Mouse (Mus musculus) neural tube, embryonic 15.5 days (tissue): ENCODE results near the gene Mpc1. TPM values are rescaled to one million over a fixed set of nuclear protein-coding genes. Genes with fewer than 3 reads are reported as not detected.
A peak's percentile ranks its signal among the peaks of the same experiment; 100 is the strongest.

ENCODE experiments used
- ATAC-seq: fragments of 200-750 bp; cut with Nextera tagmentation; 2 replicates; pipeline ENCODE4 v1.8.0; 2017; ENCODE audit warnings: mild to moderate bottlenecking, moderate TSS enrichment, moderate library complexity; ENCODE audit not compliant: low FRiP score
- H3K27ac ChIP-seq: fragments of 300-500 bp; sonication (generic); replicated peaks from 2 replicates; pipeline ENCODE4 v1.5.1; 2015; ENCODE audit warnings: mild to moderate bottlenecking, inconsistent platforms
- H3K27me3 ChIP-seq: fragments of 300-500 bp; sonication (generic); replicated peaks from 2 replicates; pipeline ENCODE4 v1.6.1; 2015; ENCODE audit warnings: inconsistent platforms
- H3K36me3 ChIP-seq: fragments of 300-500 bp; sonication (generic); 2 replicates; pipeline ENCODE4 v1.6.1; 2015; ENCODE audit warnings: inconsistent platforms
- H3K4me1 ChIP-seq: fragments of 300-500 bp; sonication (generic); 2 replicates; pipeline ENCODE4 v1.6.1; 2015; ENCODE audit warnings: inconsistent platforms
- H3K4me2 ChIP-seq: fragments of 300-500 bp; sonication (generic); 2 replicates; pipeline ENCODE4 v1.6.1; 2015; ENCODE audit warnings: inconsistent platforms, mild to moderate bottlenecking, moderate library complexity
- H3K4me3 ChIP-seq: fragments of 300-500 bp; sonication (generic); replicated peaks from 2 replicates; pipeline ENCODE4 v1.5.1; 2015; ENCODE audit warnings: mild to moderate bottlenecking, inconsistent platforms
- H3K9ac ChIP-seq: fragments of 300-500 bp; sonication (generic); replicated peaks from 2 replicates; pipeline ENCODE4 v1.6.1; 2015; ENCODE audit warnings: mild to moderate bottlenecking, inconsistent platforms
- H3K9me3 ChIP-seq: fragments of 300-500 bp; sonication (generic); replicated peaks from 2 replicates; pipeline ENCODE4 v1.6.1; 2016; ENCODE audit warnings: inconsistent platforms
- WGBS: fragments of 180-500 bp; shearing (Covaris S2); methylation state at CpG from one replicate; pipeline ENCODE4 v1.1.7; 2015; ENCODE audit warnings: mixed read lengths; 5-methylcytosine and 5-hydroxymethylcytosine counted together
- polyA plus RNA-seq: library from polyadenylated mRNA; unstranded; fragments of >200 nt; fragmentation: Nextera tagmentation; extraction: Ambion mirVana; gene quantifications from 2 replicates; pipeline ENCODE4 v1.2.1, GENCODE M21; 2015

Gene Mpc1
- polyA plus RNA-seq, 1 experiment from 2014 or later = 460 TPM

GRCm38 (mm10) chr17:8283526-8284253 is 986 bp downstream of the Mpc1 start:
- Histone ChIP-seq H3K36me3 (no peaks in the 10 kb centered on the region), H3K27me3 (no peaks in the 10 kb centered on the region), H3K9me3 (no peaks in the 10 kb centered on the region), H3K9ac (peak overlapping the region; percentile 87), H3K27ac (peak overlapping the region; percentile 95), H3K4me3 (peak overlapping the region; percentile 94), H3K4me1 (peaks cover 29% of the 10 kb centered on the region), H3K4me2 (peak overlapping the region; percentile 93)
- under 1% methylated on average over 77 of the region's 77 CpGs for WGBS
- peak; percentile 98 for ATAC-seq

GRCm38 (mm10) chr17:8284254-8284661 is 1.6 kb downstream of the Mpc1 start:
- peak overlapping the region; percentile 87 for H3K9ac ChIP-seq
- H3K9me3 ChIP-seq = no peaks in the 10 kb centered on the region
- peak overlapping the region; percentile 94 for H3K4me3 ChIP-seq
- peaks cover 29% of the 10 kb centered on the region for H3K4me1 ChIP-seq
- H3K36me3 ChIP-seq = peaks cover under 1% of the 10 kb centered on the region; the same call in 1 of the 2 replicates
- peak overlapping the region; percentile 93 for H3K4me2 ChIP-seq
- peak; percentile 52 for ATAC-seq
- H3K27ac ChIP-seq = peak overlapping the region; percentile 95
- no peaks in the 10 kb centered on the region for H3K27me3 ChIP-seq
- WGBS = under 1% methylated on average over 32 of the region's 32 CpGs

- no peak overlapping the region for H3K27ac ChIP-seq
- 31% methylated on average over 8 of the region's 8 CpGs for WGBS
- peak overlapping the region; percentile 87 for H3K9ac ChIP-seq
- peaks cover 8% of the 10 kb centered on the region; the same call in 1 of the 2 replicates for H3K36me3 ChIP-seq
- H3K4me3 ChIP-seq = peak overlapping the region; percentile 94
- peaks cover 29% of the 10 kb centered on the region for H3K4me1 ChIP-seq
- no peaks in the 10 kb centered on the region for H3K9me3 ChIP-seq
- ATAC-seq = no peak
- no peaks in the 10 kb centered on the region for H3K27me3 ChIP-seq
- H3K4me2 ChIP-seq = peak overlapping the region; percentile 93
These were observed 2.4 kb downstream of the Mpc1 start for GRCm38 (mm10) chr17:8285056-8285455.

- Histone ChIP-seq H3K27ac (no peak overlapping the region), H3K36me3 (peaks cover 10% of the 10 kb centered on the region; the same call in 1 of the 2 replicates), H3K9me3 (no peaks in the 10 kb centered on the region), H3K4me2 (no peak overlapping the region), H3K27me3 (no peaks in the 10 kb centered on the region), H3K9ac (no peak overlapping the region), H3K4me3 (no peak overlapping the region), H3K4me1 (peaks cover 29% of the 10 kb centered on the region)
- no peak for ATAC-seq
- 88% methylated on average over 4 of the region's 4 CpGs for WGBS
These were observed 4.3 kb downstream of the Mpc1 start for GRCm38 (mm10) chr17:8286987-8287386.

GRCm38 (mm10) chr17:8289993-8290679 is 7.4 kb downstream of the Mpc1 start:
- Histone ChIP-seq H3K9me3 (no peaks in the 10 kb centered on the region), H3K9ac (no peak overlapping the region), H3K27me3 (no peaks in the 10 kb centered on the region), H3K4me1 (peaks cover 18% of the 10 kb centered on the region), H3K4me2 (no peak overlapping the region), H3K4me3 (no peak overlapping the region), H3K36me3 (peaks cover 16% of the 10 kb centered on the region), H3K27ac (no peak overlapping the region)
- ATAC-seq = no peak
- 94% methylated on average over 3 of the region's 3 CpGs for WGBS

GRCm38 (mm10) chr17:8290736-8291135 is 8.0 kb downstream of the Mpc1 start:
- H3K27me3 ChIP-seq = no peaks in the 10 kb centered on the region
- H3K4me3 ChIP-seq = no peak overlapping the region
- H3K4me1 ChIP-seq = peaks cover 12% of the 10 kb centered on the region
- H3K36me3 ChIP-seq = peaks cover 21% of the 10 kb centered on the region
- H3K9ac ChIP-seq = no peak overlapping the region
- no peak for ATAC-seq
- H3K4me2 ChIP-seq = no peak overlapping the region
- H3K27ac ChIP-seq = no peak overlapping the region
- H3K9me3 ChIP-seq = no peaks in the 10 kb centered on the region

GRCm38 (mm10) chr17:8295825-8296224 is 13.1 kb downstream of the Mpc1 start:
- H3K4me1 ChIP-seq = no peaks in the 10 kb centered on the region

GRCm38 (mm10) chr17:8296313-8296844 is 13.7 kb downstream of the Mpc1 start:
- WGBS = 91% methylated on average over 9 of the region's 9 CpGs

More at GRCm38 (mm10) chr17:8295825-8296224, 13.1 kb downstream of the Mpc1 start:
- Histone ChIP-seq H3K9ac (no peak overlapping the region), H3K27me3 (no peaks in the 10 kb centered on the region), H3K4me2 (no peak overlapping the region), H3K36me3 (peaks cover 30% of the 10 kb centered on the region), H3K27ac (no peak overlapping the region), H3K9me3 (no peaks in the 10 kb centered on the region), H3K4me3 (no peak overlapping the region)
- no peak for ATAC-seq

GRCm38 (mm10) chr17:8297746-8298145 is 15.0 kb downstream of the Mpc1 start:
- H3K27me3 ChIP-seq = no peaks in the 10 kb centered on the region
- H3K9ac ChIP-seq = no peak overlapping the region
- no peaks in the 10 kb centered on the region for H3K9me3 ChIP-seq
- H3K4me3 ChIP-seq = no peak overlapping the region
- no peak overlapping the region for H3K27ac ChIP-seq
- whole genome bisulfite sequencing = 84% methylated on average over 5 of the region's 5 CpGs
- no peak overlapping the region for H3K4me2 ChIP-seq
- no peak for ATAC-seq
- H3K36me3 ChIP-seq = peaks cover 30% of the 10 kb centered on the region
- no peaks in the 10 kb centered on the region for H3K4me1 ChIP-seq

More at GRCm38 (mm10) chr17:8296313-8296844, 13.7 kb downstream of the Mpc1 start:
- Histone ChIP-seq H3K27me3 (no peaks in the 10 kb centered on the region), H3K4me3 (no peak overlapping the region), H3K36me3 (peaks cover 30% of the 10 kb centered on the region), H3K4me1 (no peaks in the 10 kb centered on the region), H3K4me2 (no peak overlapping the region), H3K9ac (no peak overlapping the region), H3K27ac (no peak overlapping the region), H3K9me3 (no peaks in the 10 kb centered on the region)
- ATAC-seq = no peak

- H3K4me2 ChIP-seq = no peak overlapping the region
- WGBS = 85% methylated on average over 2 of the region's 2 CpGs
- no peak overlapping the region for H3K27ac ChIP-seq
- no peaks in the 10 kb centered on the region for H3K4me1 ChIP-seq
- H3K9me3 ChIP-seq = no peaks in the 10 kb centered on the region
- no peaks in the 10 kb centered on the region for H3K27me3 ChIP-seq
- H3K36me3 ChIP-seq = peaks cover 30% of the 10 kb centered on the region
- no peak overlapping the region for H3K4me3 ChIP-seq
- no peak for ATAC-seq
- no peak overlapping the region for H3K9ac ChIP-seq
These were observed 15.6 kb downstream of the Mpc1 start for GRCm38 (mm10) chr17:8298281-8298680.

GRCm38 (mm10) chr17:8299524-8299923 is 16.8 kb downstream of the Mpc1 start:
- H3K4me1 ChIP-seq = no peaks in the 10 kb centered on the region
- no peak for ATAC-seq
- no peaks in the 10 kb centered on the region for H3K9me3 ChIP-seq
- H3K4me3 ChIP-seq = no peak overlapping the region
- no peak overlapping the region for H3K27ac ChIP-seq
- H3K9ac ChIP-seq = no peak overlapping the region
- no peaks in the 10 kb centered on the region for H3K27me3 ChIP-seq
- peaks cover 25% of the 10 kb centered on the region for H3K36me3 ChIP-seq
- H3K4me2 ChIP-seq = no peak overlapping the region

GRCm38 (mm10) chr17:8301515-8301914 is 18.8 kb downstream of the Mpc1 start:
- no peaks in the 10 kb centered on the region for H3K4me1 ChIP-seq
- no peak overlapping the region for H3K9ac ChIP-seq
- 69% methylated on average over 4 of the region's 4 CpGs for WGBS
- no peak overlapping the region for H3K4me3 ChIP-seq
- no peak for ATAC-seq
- H3K36me3 ChIP-seq = peaks cover 14% of the 10 kb centered on the region
- no peak overlapping the region for H3K27ac ChIP-seq
- 0 out of 2 replicates have a peak, but pooled peaks cover 3% of the 10 kb centered on the region for H3K27me3 ChIP-seq
- H3K9me3 ChIP-seq = no peaks in the 10 kb centered on the region
- H3K4me2 ChIP-seq = no peak overlapping the region
